Mouse (Mus musculus) ES-Bruce4 (cell line): ENCODE data around the gene Phka2. TPM values are rescaled to one million over a fixed set of nuclear protein-coding genes. Genes with fewer than 3 reads are reported as not detected.

Source experiments
- H3K27ac ChIP-seq: 2 replicates; pipeline ENCODE4 v1.5.1; 2012; ENCODE audit warnings: low read length, inconsistent platforms; ENCODE audit not compliant: insufficient read depth
- H3K27me3 ChIP-seq: 2 replicates; pipeline ENCODE4 v1.6.1; 2012; ENCODE audit warnings: mild to moderate bottlenecking, low read length, inconsistent platforms; ENCODE audit not compliant: control insufficient read depth, poor library complexity, insufficient read depth, severe bottlenecking
- H3K36me3 ChIP-seq: 2 replicates; pipeline ENCODE4 v1.6.1; 2012; ENCODE audit warnings: inconsistent platforms, mild to moderate bottlenecking, low read length, moderate library complexity; ENCODE audit not compliant: control insufficient read depth, poor library complexity, insufficient read depth, severe bottlenecking
- H3K4me1 ChIP-seq: one replicate; pipeline ENCODE4 v1.8.1; 2011; ENCODE audit warnings: low read length; ENCODE audit not compliant: control insufficient read depth, insufficient read depth
- H3K4me3 ChIP-seq: 2 replicates; pipeline ENCODE4 v1.5.1; 2011; ENCODE audit warnings: low read depth, mild to moderate bottlenecking, low read length
- H3K9ac ChIP-seq: 2 replicates; pipeline ENCODE4 v1.6.1; 2012; ENCODE audit warnings: low read depth, mild to moderate bottlenecking, inconsistent platforms; ENCODE audit not compliant: poor library complexity, severe bottlenecking
- H3K9me3 ChIP-seq: replicated peaks from 2 replicates; pipeline ENCODE4 v1.6.1; 2012; ENCODE audit warnings: mild to moderate bottlenecking, low read length, inconsistent platforms; ENCODE audit not compliant: control insufficient read depth, poor library complexity, insufficient read depth, severe bottlenecking
- CTCF ChIP-seq: IDR thresholded peaks from one replicate; pipeline ENCODE4 v1.8.1; 2011; ENCODE audit warnings: low read depth, low read length
- EP300 ChIP-seq: IDR thresholded peaks from 2 replicates; pipeline ENCODE4 v1.6.1; 2011; ENCODE audit warnings: low read depth, low read length; ENCODE audit not compliant: insufficient read depth
- POLR2A ChIP-seq: IDR thresholded peaks from one replicate; pipeline ENCODE4 v1.8.1; 2011; ENCODE audit warnings: low read length; ENCODE audit not compliant: insufficient read depth
- polyA plus RNA-seq: library from polyadenylated mRNA; stranded (reverse); fragments of >200 nt; gene quantifications from 2 replicates; pipeline ENCODE4 v1.2.4, GENCODE M21; 2011; ENCODE audit warnings: low read depth; ENCODE audit not compliant: missing spikeins, insufficient read depth, insufficient read length

The Phka2 gene
- 30.7 and 31.4 TPM in 2 replicates for polyA plus RNA-seq

DNA sequence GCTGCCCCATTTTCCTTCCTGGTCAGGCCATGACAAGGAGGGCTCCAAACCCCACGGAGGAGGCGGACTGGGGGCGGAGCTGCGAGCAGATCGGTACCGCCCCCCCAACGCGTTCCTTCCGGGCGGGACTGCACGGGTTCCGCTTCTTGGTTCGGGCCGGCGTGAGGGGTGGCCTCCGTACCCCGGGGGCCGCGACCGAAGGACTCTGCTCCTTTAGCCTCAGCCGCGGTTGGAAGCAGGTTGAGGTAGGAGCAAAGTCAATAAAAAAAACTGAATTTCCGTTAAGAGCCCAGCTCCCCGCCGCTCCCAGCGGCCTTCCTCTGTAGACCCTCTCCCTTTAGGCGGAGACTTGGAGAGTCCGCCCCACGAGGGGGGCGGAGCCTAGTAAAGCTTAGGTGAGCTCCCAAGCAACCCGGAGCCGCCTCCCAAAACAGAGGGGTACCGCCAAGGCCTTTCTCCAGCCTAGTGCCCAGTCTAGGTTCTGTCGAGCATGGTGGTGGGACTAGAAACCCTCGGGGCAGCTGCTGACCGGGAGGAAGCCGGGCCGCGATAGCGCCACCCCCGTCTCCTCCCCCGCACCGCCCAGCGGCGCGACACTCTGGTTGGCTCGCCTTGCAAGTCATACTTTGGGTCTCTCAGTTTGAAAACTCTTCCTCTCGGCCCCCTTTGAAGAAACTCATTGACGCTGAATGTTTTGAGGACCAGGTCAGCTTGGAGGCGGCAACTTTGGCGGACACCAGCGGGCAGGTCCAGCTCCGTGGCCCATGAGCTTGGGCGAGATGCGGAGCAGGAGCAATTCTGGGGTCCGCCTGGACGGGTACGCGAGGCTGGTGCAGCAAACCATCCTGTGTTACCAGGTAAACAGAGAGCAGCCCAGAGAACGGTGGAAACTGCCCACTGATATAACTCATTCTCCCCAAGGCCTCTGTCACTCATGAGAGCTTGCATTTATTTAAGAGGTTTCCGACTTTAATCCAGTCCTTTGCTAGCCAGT lies at the start of gene Phka2:
Phka2 (plus strand) TSS at position 119 of the 994 bp plus-strand sequence.
- Histone ChIP-seq H3K4me3 (peak within 1 kb of the TSS; percentile 82), H3K9ac (peak within 1 kb of the TSS; percentile 76), H3K27me3 (no peaks in the 10 kb centered on the region), H3K36me3 (no peaks in the 10 kb centered on the region), H3K27ac (no peak within 1 kb of the TSS), H3K9me3 (no peaks in the 10 kb centered on the region), H3K4me1 (no peaks in the 10 kb centered on the region)
- TF ChIP-seq POLR2A, result no peak
- no peak for TF ChIP-seq EP300
- no peak for TF ChIP-seq CTCF

DNA sequence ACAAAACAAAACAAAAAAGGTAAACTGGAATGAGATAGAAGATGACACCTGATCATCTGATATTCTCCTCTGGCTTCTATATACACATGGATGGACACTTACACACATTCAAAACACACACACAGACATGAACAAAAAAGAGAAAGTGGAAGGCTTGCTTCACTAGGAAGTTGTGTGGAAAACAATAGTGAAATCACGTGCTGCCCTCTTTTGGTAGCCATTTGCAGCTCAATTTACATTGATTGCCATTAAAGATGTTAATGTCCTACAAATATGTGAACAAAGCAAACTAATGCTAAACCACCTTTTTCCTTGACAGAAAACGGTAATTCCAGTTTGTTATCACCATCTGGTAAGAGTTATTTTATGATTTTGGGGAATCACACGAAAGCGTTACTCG lies 46.3 kb upstream of the Phka2 start:
- H3K4me3 ChIP-seq, result no peak overlapping the region
- H3K4me1 ChIP-seq, result no peaks in the 10 kb centered on the region
- no peak for TF ChIP-seq CTCF
- no peak for TF ChIP-seq EP300
- no peak for TF ChIP-seq POLR2A
- H3K27me3 ChIP-seq, result no peaks in the 10 kb centered on the region
- H3K27ac ChIP-seq, result no peak overlapping the region
- H3K9ac ChIP-seq, result no peak overlapping the region
- no peaks in the 10 kb centered on the region for H3K9me3 ChIP-seq
- no peaks in the 10 kb centered on the region for H3K36me3 ChIP-seq

DNA sequence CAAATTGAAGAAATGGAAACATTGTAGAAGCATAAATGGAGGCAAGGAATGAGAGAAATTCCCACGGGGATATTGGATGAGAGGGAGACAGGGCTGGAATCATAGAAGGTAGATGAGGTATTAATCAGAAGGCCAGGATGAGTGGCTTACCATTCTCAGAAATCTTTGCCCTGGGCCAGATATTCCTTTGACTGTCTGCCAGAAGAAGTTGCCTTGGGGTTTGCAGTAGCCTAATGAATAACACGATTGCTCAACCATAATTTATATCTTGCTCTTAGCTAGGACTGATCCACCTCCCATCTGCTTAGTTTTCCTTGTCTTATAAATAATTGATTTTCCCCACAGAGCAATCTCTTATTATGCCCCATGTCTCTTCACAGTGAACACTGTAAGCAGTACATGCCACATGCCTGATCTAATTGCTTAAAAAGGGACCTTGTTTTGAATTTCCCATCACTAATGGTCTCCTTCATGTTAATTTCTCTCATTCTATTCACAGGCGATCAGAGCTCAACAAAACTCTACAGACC lies 30.6 kb upstream of the Phka2 start:
- no peaks in the 10 kb centered on the region for H3K9me3 ChIP-seq
- no peaks in the 10 kb centered on the region for H3K27me3 ChIP-seq
- no peak for TF ChIP-seq CTCF
- no peak for TF ChIP-seq EP300
- TF ChIP-seq POLR2A, result no peak
- H3K4me1 ChIP-seq, result no peaks in the 10 kb centered on the region
- no peak overlapping the region for H3K4me3 ChIP-seq
- no peak overlapping the region for H3K27ac ChIP-seq
- H3K9ac ChIP-seq, result no peak overlapping the region
- H3K36me3 ChIP-seq, result no peaks in the 10 kb centered on the region

DNA sequence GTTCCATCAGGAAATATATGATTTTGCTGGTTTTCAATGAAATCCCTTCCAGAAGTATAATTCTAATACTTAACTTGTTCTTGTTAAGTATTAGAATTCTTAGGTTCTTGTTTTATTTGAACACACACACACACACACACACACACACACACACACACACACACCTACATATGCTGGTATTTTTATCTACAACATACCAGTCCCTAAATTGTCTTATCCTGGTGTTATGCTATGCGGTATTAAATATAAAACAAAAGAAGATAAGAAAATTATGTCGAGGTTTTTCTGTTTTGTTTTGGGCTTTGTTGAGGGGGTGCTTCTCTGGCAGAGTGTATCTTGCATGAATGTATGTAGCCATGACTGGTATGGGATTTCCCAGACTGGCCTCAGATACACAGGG lies 12.2 kb upstream of the Phka2 start:
- no peaks in the 10 kb centered on the region for H3K36me3 ChIP-seq
- no peak overlapping the region for H3K27ac ChIP-seq
- H3K4me1 ChIP-seq, result no peaks in the 10 kb centered on the region
- TF ChIP-seq POLR2A (no peak), EP300 (no peak), CTCF (no peak)
- H3K9ac ChIP-seq, result no peak overlapping the region
- H3K4me3 ChIP-seq, result no peak overlapping the region
- H3K9me3 ChIP-seq, result no peaks in the 10 kb centered on the region
- H3K27me3 ChIP-seq, result no peaks in the 10 kb centered on the region

DNA sequence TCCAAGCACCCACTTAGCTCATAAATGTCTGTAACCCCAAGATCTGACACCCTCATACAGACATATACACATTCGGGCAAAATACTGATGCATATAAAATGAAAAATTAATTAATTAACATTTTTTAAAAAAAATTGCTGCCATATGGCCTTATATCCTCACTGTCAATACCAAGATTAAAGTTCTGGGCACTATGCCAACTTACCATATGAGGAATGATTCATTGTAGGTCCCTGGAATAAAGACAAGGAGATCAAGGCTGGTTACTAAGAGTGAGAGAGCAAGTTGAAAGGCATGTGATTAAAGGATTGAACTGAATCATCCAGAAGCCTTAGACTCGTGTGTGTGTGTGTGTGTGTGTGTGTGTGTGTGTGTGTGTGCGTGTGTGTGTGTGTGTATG lies 7.6 kb upstream of the Phka2 start:
- no peak overlapping the region for H3K9ac ChIP-seq
- no peak overlapping the region for H3K27ac ChIP-seq
- no peaks in the 10 kb centered on the region for H3K4me1 ChIP-seq
- H3K36me3 ChIP-seq, result no peaks in the 10 kb centered on the region
- TF ChIP-seq EP300 (no peak), POLR2A (no peak), CTCF (no peak)
- H3K27me3 ChIP-seq, result no peaks in the 10 kb centered on the region
- no peaks in the 10 kb centered on the region for H3K9me3 ChIP-seq
- no peak overlapping the region for H3K4me3 ChIP-seq

DNA sequence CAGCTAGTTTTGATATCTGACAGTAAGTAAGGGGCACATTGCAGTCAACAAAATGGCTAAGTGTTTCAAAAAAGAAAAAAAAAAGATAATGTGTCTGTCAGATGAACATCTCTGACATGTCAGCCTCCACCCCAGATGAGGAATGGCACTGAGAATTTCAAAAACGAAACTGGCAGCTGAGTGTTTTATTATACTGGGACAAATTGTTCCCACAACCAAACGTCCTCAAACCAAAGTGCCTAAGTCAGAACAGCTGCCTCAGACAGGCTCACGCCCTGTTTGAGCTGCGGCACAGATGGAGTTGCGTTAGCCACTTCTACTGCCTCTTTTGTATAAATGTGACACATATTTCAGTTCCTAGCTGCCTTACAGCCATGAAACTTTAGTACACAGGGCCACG lies 7.0 kb upstream of the Phka2 start:
- H3K27ac ChIP-seq, result no peak overlapping the region
- H3K9ac ChIP-seq, result no peak overlapping the region
- no peak for TF ChIP-seq POLR2A
- no peak for TF ChIP-seq EP300
- no peaks in the 10 kb centered on the region for H3K36me3 ChIP-seq
- H3K27me3 ChIP-seq, result no peaks in the 10 kb centered on the region
- H3K4me1 ChIP-seq, result no peaks in the 10 kb centered on the region
- H3K9me3 ChIP-seq, result no peaks in the 10 kb centered on the region
- H3K4me3 ChIP-seq, result no peak overlapping the region
